In genomic region chr6:101446316-101446715, GRCm38 (mm10) we compare ENCODE assay signal across 29 mouse cellular contexts.
DNase-seq lines count a peak whose midpoint lies in the region; ATAC-seq and TF ChIP-seq lines count a peak whose summit lies in the region.
"Had no signal": no experiment of that assay in that cellular context is flagged by ENCODE, and none has a peak within 500 bp of the region (broad histone marks: within the 10 kb centered on the region; RNA-seq: fewer than 3 reads in every experiment).

No protein-coding gene starts in this region.

- H3K9ac ChIP-seq in kidney, embryonic 14.5 days (ENCODE audit: low read depth, low read length) = no peak overlapping the region
- no peak overlapping the region for H3K9ac ChIP-seq in liver, embryonic 11.5 days (ENCODE audit: low read depth, low read length)
- H3K9ac ChIP-seq: embryonic facial prominence, embryonic 13.5 days; heart, embryonic 12.5 days; intestine, embryonic 15.5 days; kidney, embryonic 15.5 days; limb, embryonic 13.5 days; liver, embryonic 15.5 days; midbrain, embryonic 15.5 days; neural tube, embryonic 12.5 days; stomach, embryonic 15.5 days had no signal

- H3K4me3 ChIP-seq in kidney, embryonic 14.5 days (ENCODE audit: low read length) = no peak overlapping the region
- H3K4me3 ChIP-seq in kidney, adult 2 months (ENCODE audit: insufficient read depth, low read depth, low read length) = no peak overlapping the region
- H3K4me3 ChIP-seq in liver, embryonic 11.5 days (ENCODE audit: low read depth, low read length) = no peak overlapping the region
- H3K4me3 ChIP-seq in cortical plate, adult 2 months (ENCODE audit: insufficient read depth, low read length) = no peak overlapping the region
- H3K4me3 ChIP-seq: embryonic facial prominence, embryonic 13.5 days; heart, embryonic 12.5 days; hindbrain, embryonic 10.5 days; intestine, embryonic 15.5 days; kidney, embryonic 15.5 days; layer of hippocampus, adult 2 months; limb, embryonic 13.5 days; liver, embryonic 15.5 days; midbrain, embryonic 15.5 days; neural tube, embryonic 12.5 days; stomach, embryonic 15.5 days had no signal

- H3K36me3 ChIP-seq in kidney, embryonic 14.5 days (ENCODE audit: control insufficient read depth, insufficient read depth, low read length) = no peaks in the 10 kb centered on the region
- no peaks in the 10 kb centered on the region for H3K36me3 ChIP-seq in kidney, adult 2 months (ENCODE audit: control insufficient read depth, insufficient read depth, low read length)
- no peaks in the 10 kb centered on the region for H3K36me3 ChIP-seq in liver, embryonic 11.5 days (ENCODE audit: control insufficient read depth, insufficient read depth, low read length)
- H3K36me3 ChIP-seq: embryonic facial prominence, embryonic 13.5 days; heart, embryonic 12.5 days; hindbrain, embryonic 10.5 days; intestine, embryonic 15.5 days; kidney, embryonic 15.5 days; limb, embryonic 13.5 days; liver, embryonic 15.5 days; midbrain, embryonic 15.5 days; neural tube, embryonic 12.5 days; stomach, embryonic 15.5 days had no signal

- no peak overlapping the region for H3K27ac ChIP-seq in kidney, embryonic 14.5 days (ENCODE audit: low read depth, low read length)
- H3K27ac ChIP-seq in kidney, adult 2 months (ENCODE audit: insufficient read depth, low read depth, low read length) = no peak overlapping the region
- no peak overlapping the region for H3K27ac ChIP-seq in liver, embryonic 11.5 days (ENCODE audit: low read depth, low read length)
- 0 out of 2 replicates have a peak overlapping the region, but pooled peaks have one; percentile 6 for H3K27ac ChIP-seq in cortical plate, adult 2 months (ENCODE audit: insufficient read depth, low read length)
- H3K27ac ChIP-seq: embryonic facial prominence, embryonic 13.5 days; hindbrain, embryonic 10.5 days; intestine, embryonic 15.5 days; kidney, embryonic 15.5 days; layer of hippocampus, adult 2 months; limb, embryonic 13.5 days; liver, embryonic 15.5 days; macrophage; midbrain, embryonic 15.5 days; neural tube, embryonic 12.5 days; stomach, embryonic 15.5 days had no signal

- H3K9me3 ChIP-seq in kidney, embryonic 14.5 days (ENCODE audit: control insufficient read depth, low read length) = no peaks in the 10 kb centered on the region
- no peaks in the 10 kb centered on the region for H3K9me3 ChIP-seq in liver, embryonic 11.5 days (ENCODE audit: control insufficient read depth, low read length)
- H3K9me3 ChIP-seq: embryonic facial prominence, embryonic 13.5 days; heart, embryonic 12.5 days; hindbrain, embryonic 10.5 days; intestine, embryonic 15.5 days; kidney, embryonic 15.5 days; limb, embryonic 13.5 days; liver, embryonic 15.5 days; midbrain, embryonic 15.5 days; neural tube, embryonic 12.5 days; stomach, embryonic 15.5 days had no signal

- 28% methylated on average over 2 of the region's 2 CpGs for WGBS in kidney, embryonic 14.5 days
- WGBS in kidney, adult 2 months = 31% methylated on average over 2 of the region's 2 CpGs
- 62% methylated on average over 2 of the region's 2 CpGs for WGBS in liver, embryonic 11.5 days

- TF ChIP-seq POLR2A in kidney, adult 2 months (IDR thresholded peaks at IDR 0.05; ENCODE audit: low read depth, low read length) = no peak
- no peak for TF ChIP-seq POLR2A in cortical plate, adult 2 months (IDR thresholded peaks at IDR 0.05; ENCODE audit: extremely low read depth, insufficient read depth, low read length)

- H3K4me1 ChIP-seq in kidney, embryonic 14.5 days (ENCODE audit: control insufficient read depth, insufficient read depth, low read length) = no peaks in the 10 kb centered on the region
- no peaks in the 10 kb centered on the region for H3K4me1 ChIP-seq in kidney, adult 2 months (ENCODE audit: control insufficient read depth, insufficient read depth, low read length)
- H3K4me1 ChIP-seq in liver, embryonic 11.5 days (replicated peaks; ENCODE audit: control insufficient read depth, insufficient read depth, low read length) = no peaks in the 10 kb centered on the region
- H3K4me1 ChIP-seq in cortical plate, adult 2 months (ENCODE audit: control insufficient read depth, insufficient read depth, low read length) = peaks cover 6% of the 10 kb centered on the region; the same call in 1 of the 2 replicates
- H3K4me1 ChIP-seq: embryonic facial prominence, embryonic 13.5 days; heart, embryonic 12.5 days; hindbrain, embryonic 10.5 days; intestine, embryonic 15.5 days; kidney, embryonic 15.5 days; limb, embryonic 13.5 days; liver, embryonic 15.5 days; midbrain, embryonic 15.5 days; neural tube, embryonic 12.5 days; stomach, embryonic 15.5 days had no signal

- DNase-seq in kidney, adult 2 months = no peak
- peak; percentile 3 for DNase-seq in liver
- no peak for DNase-seq in liver, embryonic 11.5 days (ENCODE audit: low spot score)
- peak; percentile 45 for DNase-seq in adrenal gland, postnatal 10 days
- DNase-seq: cerebellum, adult 11-12 months; cerebellum, postnatal 10 days; gastrocnemius, postnatal 10 days; heart, postnatal 10 days; retina, postnatal 1 day; right cerebral cortex, postnatal 4 days; thymus, postnatal 36 days had no signal

- TF ChIP-seq CTCF in kidney, adult 2 months (conservative IDR thresholded peaks at IDR 0.05; ENCODE audit: insufficient read depth, insufficient read length, low read depth, low read length) = no peak
- no peak for TF ChIP-seq CTCF in cortical plate, adult 2 months (IDR thresholded peaks at IDR 0.05; ENCODE audit: extremely low read depth, insufficient read depth, low read length)

- H3K27me3 ChIP-seq in kidney, embryonic 14.5 days (ENCODE audit: control insufficient read depth, insufficient read depth, low read length) = no peaks in the 10 kb centered on the region
- no peaks in the 10 kb centered on the region; the same call in 1 of the 2 replicates for H3K27me3 ChIP-seq in kidney, adult 2 months (replicated peaks; ENCODE audit: control insufficient read depth, insufficient read depth, low read length)
- H3K27me3 ChIP-seq in liver, embryonic 11.5 days (replicated peaks; ENCODE audit: control insufficient read depth, insufficient read depth, low read length) = no peaks in the 10 kb centered on the region
- H3K27me3 ChIP-seq: embryonic facial prominence, embryonic 13.5 days; heart, embryonic 12.5 days; intestine, embryonic 15.5 days; kidney, embryonic 15.5 days; liver, embryonic 15.5 days; midbrain, embryonic 15.5 days; neural tube, embryonic 12.5 days; stomach, embryonic 15.5 days had no signal

- ATAC-seq in kidney, embryonic 14.5 days (ENCODE audit: low FRiP score, low TSS enrichment) = peak; percentile 9; the same call in 1 of the 2 replicates
- ATAC-seq in liver, embryonic 11.5 days (replicated peaks; ENCODE audit: low FRiP score) = no peak
- no peak for ATAC-seq in erythroblast, adult 5-6 weeks (replicated peaks; ENCODE audit: low FRiP score, poor library complexity, severe bottlenecking)
- ATAC-seq: forebrain, embryonic 14.5 days; hindbrain, embryonic 16.5 days; intestine, embryonic 15.5 days; lung, postnatal 0 days; midbrain, embryonic 15.5 days had no signal

- no peak overlapping the region for H3K4me2 ChIP-seq in kidney, embryonic 14.5 days (replicated peaks; ENCODE audit: low read depth, low read length)
- H3K4me2 ChIP-seq in liver, embryonic 11.5 days = no peak overlapping the region
- H3K4me2 ChIP-seq: embryonic facial prominence, embryonic 13.5 days; heart, embryonic 12.5 days; intestine, embryonic 15.5 days; kidney, embryonic 15.5 days; limb, embryonic 13.5 days; liver, embryonic 15.5 days; midbrain, embryonic 15.5 days; neural tube, embryonic 12.5 days; stomach, embryonic 15.5 days had no signal

Comparison
In these comparisons a context has a peak if more than half of its experiments do, and no peak if none do; other contexts are left out.
1. DNase-seq: peak in liver (single experiment) and adrenal gland, postnatal 10 days (single experiment); none in kidney, adult 2 months (single experiment) and liver, embryonic 11.5 days (single experiment).